21 mouse cellular contexts compared by ENCODE assay signal in the genomic region with DNA sequence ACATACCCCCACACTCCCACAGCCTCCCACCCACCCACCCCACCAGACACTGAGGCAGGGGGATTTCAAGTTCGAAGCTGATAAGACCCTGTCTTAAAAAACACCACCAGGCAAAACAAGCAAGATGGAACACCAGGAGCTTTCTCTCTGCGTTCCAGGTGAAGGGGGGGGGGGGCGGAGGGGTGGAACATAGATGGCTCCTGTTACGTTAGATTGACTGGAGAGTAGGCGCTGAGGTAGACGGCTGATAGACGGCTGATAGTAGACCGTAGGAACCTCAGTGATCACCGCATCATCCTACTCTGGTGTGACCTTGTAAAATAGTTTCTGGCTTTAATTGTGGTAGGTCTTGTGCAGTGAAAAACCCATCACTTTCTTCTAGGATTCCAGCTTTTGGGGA. TPM values are rescaled to one million over a fixed set of nuclear protein-coding genes. Genes with fewer than 3 reads are reported as not detected.
DNase-seq lines count a peak whose midpoint lies in the region; ATAC-seq and TF ChIP-seq lines count a peak whose summit lies in the region.
"Had no signal": no experiment of that assay in that cellular context is flagged by ENCODE, and none has a peak within 500 bp of the region (broad histone marks: within the 10 kb centered on the region; RNA-seq: fewer than 3 reads in every experiment).

No protein-coding gene starts in this region.

- peaks cover 5% of the 10 kb centered on the region; the same call in 1 of the 2 replicates for H3K4me1 ChIP-seq in heart, embryonic 13.5 days
- no peaks in the 10 kb centered on the region for H3K4me1 ChIP-seq in lung, postnatal 0 days (ENCODE audit: insufficient read depth, low read depth, low read length)
- H3K4me1 ChIP-seq in limb, embryonic 13.5 days: 0 out of 2 replicates have a peak, but pooled peaks cover 7% of the 10 kb centered on the region
- H3K4me1 ChIP-seq: forebrain, embryonic 10.5 days; heart, embryonic 15.5 days; hindbrain, embryonic 13.5 days; midbrain, embryonic 13.5 days had no signal

- ATAC-seq in heart, embryonic 13.5 days (ENCODE audit: extremely low read depth, insufficient number of reproducible peaks, low FRiP score, low TSS enrichment): no peak
- ATAC-seq in lung, postnatal 0 days: peak; percentile 46
- ATAC-seq in limb, embryonic 13.5 days (ENCODE audit: low FRiP score, low read depth): no peak; the same call in 1 of the 2 replicates

- DNase-seq in heart, adult 18-20 months: no peak
- DNase-seq in lung, postnatal 0 days (ENCODE audit: low spot score): no peak
- no peak for DNase-seq in lung, postnatal 25 days (ENCODE audit: low spot score)
- no peak for DNase-seq in cerebellum, postnatal 14 days
- no peak for DNase-seq in adrenal gland, adult 2 months
- DNase-seq in thymus, postnatal 10 days (ENCODE audit: low spot score in 2 of 2): no peak
- DNase-seq: adrenal gland, postnatal 14 days; B cell, adult 2 months; cerebellum, adult 18-20 months; gastrocnemius, postnatal 14 days; kidney, adult 11 months had no signal

- no peak overlapping the region for H3K27ac ChIP-seq in heart, embryonic 13.5 days (replicated peaks)
- H3K27ac ChIP-seq in lung, postnatal 0 days (ENCODE audit: low read length): no peak overlapping the region
- no peak overlapping the region for H3K27ac ChIP-seq in limb, embryonic 13.5 days
- H3K27ac ChIP-seq: forebrain, embryonic 10.5 days; heart, embryonic 15.5 days; hindbrain, embryonic 13.5 days; left cerebral cortex, adult 2 months; midbrain, embryonic 13.5 days had no signal

- H3K4me2 ChIP-seq in heart, embryonic 13.5 days: 0 out of 2 replicates have a peak overlapping the region, but pooled peaks have one; percentile 56
- peak overlapping the region; percentile 22 for H3K4me2 ChIP-seq in lung, postnatal 0 days (replicated peaks; ENCODE audit: low read depth, low read length)
- peak overlapping the region; percentile 44; the same call in 1 of the 2 replicates for H3K4me2 ChIP-seq in limb, embryonic 13.5 days (replicated peaks)
- H3K4me2 ChIP-seq: midbrain, embryonic 13.5 days had no signal

- no peak for TF ChIP-seq CTCF in lung, postnatal 0 days (IDR thresholded peaks at IDR 0.05)

- no peak overlapping the region for H3K9ac ChIP-seq in heart, embryonic 13.5 days
- no peak overlapping the region for H3K9ac ChIP-seq in lung, postnatal 0 days (replicated peaks; ENCODE audit: low read depth)
- no peak overlapping the region for H3K9ac ChIP-seq in limb, embryonic 13.5 days
- H3K9ac ChIP-seq: embryonic facial prominence, embryonic 15.5 days; heart, embryonic 15.5 days; hindbrain, embryonic 13.5 days; limb, embryonic 15.5 days; midbrain, embryonic 13.5 days had no signal

- no peak for TF ChIP-seq EP300 in lung, postnatal 0 days (IDR thresholded peaks at IDR 0.05)

- no peaks in the 10 kb centered on the region for H3K9me3 ChIP-seq in heart, embryonic 13.5 days
- H3K9me3 ChIP-seq in lung, postnatal 0 days (ENCODE audit: low read length): no peaks in the 10 kb centered on the region
- H3K9me3 ChIP-seq in limb, embryonic 13.5 days: no peaks in the 10 kb centered on the region
- H3K9me3 ChIP-seq: embryonic facial prominence, embryonic 15.5 days; forebrain, embryonic 10.5 days; heart, embryonic 15.5 days; hindbrain, embryonic 13.5 days; limb, embryonic 15.5 days; midbrain, embryonic 13.5 days had no signal

- no peaks in the 10 kb centered on the region for H3K36me3 ChIP-seq in heart, embryonic 13.5 days
- H3K36me3 ChIP-seq in lung, postnatal 0 days (ENCODE audit: insufficient read depth, low read length): no peaks in the 10 kb centered on the region
- H3K36me3 ChIP-seq in limb, embryonic 13.5 days: no peaks in the 10 kb centered on the region
- H3K36me3 ChIP-seq: embryonic facial prominence, embryonic 15.5 days; forebrain, embryonic 10.5 days; heart, embryonic 15.5 days; hindbrain, embryonic 13.5 days; limb, embryonic 15.5 days; midbrain, embryonic 13.5 days had no signal

- peaks cover 20% of the 10 kb centered on the region for H3K27me3 ChIP-seq in heart, embryonic 13.5 days (replicated peaks)
- H3K27me3 ChIP-seq in lung, postnatal 0 days (replicated peaks; ENCODE audit: insufficient read depth, low read length): no peaks in the 10 kb centered on the region
- H3K27me3 ChIP-seq in limb, embryonic 13.5 days: no peaks in the 10 kb centered on the region
- H3K27me3 ChIP-seq: embryonic facial prominence, embryonic 15.5 days; hindbrain, embryonic 13.5 days; limb, embryonic 15.5 days; midbrain, embryonic 13.5 days had no signal

- WGBS in heart, embryonic 13.5 days: 36% methylated on average over 9 of the region's 9 CpGs
- 46% methylated on average over 8 of the region's 9 CpGs for WGBS in lung, postnatal 0 days
- 47% methylated on average over 9 of the region's 9 CpGs for whole genome bisulfite sequencing in limb, embryonic 13.5 days

- H3K4me3 ChIP-seq in heart, embryonic 13.5 days: no peak overlapping the region
- H3K4me3 ChIP-seq in lung, postnatal 0 days (ENCODE audit: low read depth, low read length): no peak overlapping the region
- no peak overlapping the region for H3K4me3 ChIP-seq in limb, embryonic 13.5 days
- H3K4me3 ChIP-seq: forebrain, embryonic 10.5 days; hindbrain, embryonic 13.5 days; left cerebral cortex, adult 2 months; midbrain, embryonic 13.5 days had no signal

RNA-seq across cellular contexts. Expression of a gene that starts 11.1 kb away (rescaled TPM):
- polyA plus RNA-seq in heart, embryonic 13.5 days (2015; fragmentation: Nextera tagmentation; extraction: Ambion mirVana): 0.08 and 0.15 TPM in 2 replicates
- total RNA-seq in heart, adult 18-20 months (2021): not detected
- polyA plus RNA-seq in lung, postnatal 0 days (2015; fragmentation: Nextera tagmentation; extraction: Ambion mirVana): 0.57 and 0.84 TPM in 2 replicates
- 0.28 and 0.89 TPM in 2 replicates for polyA plus RNA-seq in limb, embryonic 13.5 days (2015; fragmentation: Nextera tagmentation; extraction: Ambion mirVana)
- not detected for total RNA-seq in adrenal gland, adult 2 months (2021)
- 0.03 and 0.17 TPM in 2 replicates for polyA plus RNA-seq in adrenal gland, adult 2 months (2012; rRNA removed)
- total RNA-seq: adrenal gland, postnatal 14 days; gastrocnemius, postnatal 14 days; megakaryocyte progenitor cell, adult 5-6 weeks had no signal

RNA-seq across cellular contexts. Expression of a gene that starts 22.2 kb away (rescaled TPM):
- polyA plus RNA-seq in heart, embryonic 13.5 days (2015; fragmentation: Nextera tagmentation; extraction: Ambion mirVana): 0.11 TPM in 1 of 2 replicates, not detected in the other
- not detected for total RNA-seq in heart, adult 18-20 months (2021)
- not detected in 2 replicates for polyA plus RNA-seq in lung, postnatal 0 days (2015; fragmentation: Nextera tagmentation; extraction: Ambion mirVana)
- 0.10 TPM in 1 of 2 replicates, not detected in the other for polyA plus RNA-seq in limb, embryonic 13.5 days (2015; fragmentation: Nextera tagmentation; extraction: Ambion mirVana)
- not detected for total RNA-seq in adrenal gland, adult 2 months (2021)
- not detected in 2 replicates for polyA plus RNA-seq in adrenal gland, adult 2 months (2012; rRNA removed)
- total RNA-seq: adrenal gland, postnatal 14 days; gastrocnemius, postnatal 14 days; megakaryocyte progenitor cell, adult 5-6 weeks had no signal
- polyA plus RNA-seq: forebrain, embryonic 10.5 days; heart, embryonic 15.5 days had no signal

RNA-seq across cellular contexts. Expression of a gene that starts 45.9 kb away (rescaled TPM):
- 51.3 and 56.7 TPM in 2 replicates for polyA plus RNA-seq in heart, embryonic 13.5 days (2015; fragmentation: Nextera tagmentation; extraction: Ambion mirVana)
- total RNA-seq in heart, adult 18-20 months (2021): 10 to 100 TPM; 21.1 to 26.5 TPM
- polyA plus RNA-seq in lung, postnatal 0 days (2015; fragmentation: Nextera tagmentation; extraction: Ambion mirVana): 41.2 and 43.8 TPM in 2 replicates
- 103 TPM in 2 replicates for polyA plus RNA-seq in limb, embryonic 13.5 days (2015; fragmentation: Nextera tagmentation; extraction: Ambion mirVana)
- total RNA-seq in adrenal gland, adult 2 months (2021): 10 to 100 TPM; 42.4 to 59.1 TPM
- polyA plus RNA-seq in adrenal gland, adult 2 months (2012; rRNA removed): 9.1 and 10.5 TPM in 2 replicates
